Mouse (Mus musculus) heart, adult 2 months (tissue): ENCODE data around the gene Itgad. TPM values are rescaled to one million over a fixed set of nuclear protein-coding genes. Genes with fewer than 3 reads are reported as not detected.

Experiments used
- DNase-seq, 2 experiments: peaks; one replicate each; pipeline ENCODE4 v3.0.0; 2021
- H3K27ac ChIP-seq: fragments of 200-600 bp; 2 replicates; pipeline ENCODE4 v1.8.1; 2022
- H3K27me3 ChIP-seq: fragments of 200-500 bp; 2 replicates; pipeline ENCODE4 v1.6.1; 2012; ENCODE audit warnings: mild to moderate bottlenecking, low read length, inconsistent platforms, mixed read lengths; ENCODE audit not compliant: control insufficient read depth, insufficient read depth
- H3K36me3 ChIP-seq: fragments of 200-500 bp; 2 replicates; pipeline ENCODE4 v1.6.1; 2012; ENCODE audit warnings: low read length, inconsistent platforms; ENCODE audit not compliant: control insufficient read depth, insufficient read depth
- H3K4me1 ChIP-seq: fragments of 200-500 bp; 2 replicates; pipeline ENCODE4 v1.6.1; 2011; ENCODE audit warnings: low read length; ENCODE audit not compliant: control insufficient read depth, insufficient read depth
- H3K4me3 ChIP-seq: fragments of 200-600 bp; 2 replicates; pipeline ENCODE4 v1.8.1; 2022
- H3K79me2 ChIP-seq: fragments of 200-500 bp; replicated peaks from 2 replicates; pipeline ENCODE4 v1.6.1; 2012; ENCODE audit warnings: mild to moderate bottlenecking, inconsistent platforms, low read length, moderate library complexity, mixed read lengths; ENCODE audit not compliant: control insufficient read depth, insufficient read depth
- H3K9ac ChIP-seq: fragments of 200-500 bp; 2 replicates; pipeline ENCODE4 v1.6.1; 2012; ENCODE audit warnings: low read depth, mild to moderate bottlenecking, control low read depth, inconsistent platforms, low read length, mixed read lengths
- CTCF ChIP-seq: fragments of 200-600 bp; IDR thresholded peaks from 2 replicates; pipeline ENCODE4 v1.8.1; 2022; ENCODE audit warnings: antibody characterized with exemption, mild to moderate bottlenecking, moderate library complexity
- EP300 ChIP-seq: fragments of 200-500 bp; IDR thresholded peaks from 2 replicates; pipeline ENCODE4 v1.6.1; 2011; ENCODE audit warnings: low read depth, low read length, control low read depth; ENCODE audit not compliant: insufficient read depth
- POLR2A ChIP-seq: fragments of 200-500 bp; IDR thresholded peaks from 2 replicates; pipeline ENCODE4 v1.6.1; 2011; ENCODE audit warnings: mild to moderate bottlenecking, low read depth, low read length, control low read depth; ENCODE audit not compliant: insufficient read depth
- WGBS: fragments of 180-500 bp; shearing (Covaris S2); methylation state at CpG from one replicate; pipeline ENCODE4 v1.1.7; 2018; 5-methylcytosine and 5-hydroxymethylcytosine counted together
- intact Hi-C: fragments of 180-260 bp; cut with DNase I; formaldehyde crosslinking; loops from one replicate; pipeline ENCODE4 v1.15.1; 2025
- polyA plus RNA-seq: library from polyadenylated mRNA; depleted of rRNA; stranded (reverse); fragments of >200 nt; gene quantifications from 2 replicates; pipeline ENCODE4 v1.2.3, GENCODE M21; 2012
- total RNA-seq, 2 experiments: library from RNA; stranded (reverse); gene quantifications; 2 replicates each; pipeline ENCODE4 v1.2.3; 2021

Gene Itgad
- total and polyA plus RNA-seq, 3 experiments = 0.21 to 0.39 TPM; not detected in 1

- no peaks in the 10 kb centered on the region for H3K79me2 ChIP-seq
- H3K4me1 ChIP-seq = peaks cover 4% of the 10 kb centered on the region
- no peak overlapping the region for H3K4me3 ChIP-seq
- 93% methylated on average over 13 of the region's 13 CpGs for WGBS
- no peaks in the 10 kb centered on the region for H3K36me3 ChIP-seq
- TF ChIP-seq EP300 (no peak), POLR2A (no peak), CTCF (no peak)
- intact Hi-C loops = loop anchor here (2.0 to 5.0 kb wide), 2 partner anchors 62 to 226 kb away; partner anchors contain the start of genes BC017158 and Tial1
- peak overlapping the region; percentile 100 for H3K27ac ChIP-seq
- H3K27me3 ChIP-seq = no peaks in the 10 kb centered on the region
- DNase-seq = peak in 1 of 2 experiments; percentile 22
- H3K9ac ChIP-seq = no peak overlapping the region
Observed at GRCm38 (mm10) chr7:128236426-128236825, 82.2 kb downstream of the Itgad start.

DNA sequence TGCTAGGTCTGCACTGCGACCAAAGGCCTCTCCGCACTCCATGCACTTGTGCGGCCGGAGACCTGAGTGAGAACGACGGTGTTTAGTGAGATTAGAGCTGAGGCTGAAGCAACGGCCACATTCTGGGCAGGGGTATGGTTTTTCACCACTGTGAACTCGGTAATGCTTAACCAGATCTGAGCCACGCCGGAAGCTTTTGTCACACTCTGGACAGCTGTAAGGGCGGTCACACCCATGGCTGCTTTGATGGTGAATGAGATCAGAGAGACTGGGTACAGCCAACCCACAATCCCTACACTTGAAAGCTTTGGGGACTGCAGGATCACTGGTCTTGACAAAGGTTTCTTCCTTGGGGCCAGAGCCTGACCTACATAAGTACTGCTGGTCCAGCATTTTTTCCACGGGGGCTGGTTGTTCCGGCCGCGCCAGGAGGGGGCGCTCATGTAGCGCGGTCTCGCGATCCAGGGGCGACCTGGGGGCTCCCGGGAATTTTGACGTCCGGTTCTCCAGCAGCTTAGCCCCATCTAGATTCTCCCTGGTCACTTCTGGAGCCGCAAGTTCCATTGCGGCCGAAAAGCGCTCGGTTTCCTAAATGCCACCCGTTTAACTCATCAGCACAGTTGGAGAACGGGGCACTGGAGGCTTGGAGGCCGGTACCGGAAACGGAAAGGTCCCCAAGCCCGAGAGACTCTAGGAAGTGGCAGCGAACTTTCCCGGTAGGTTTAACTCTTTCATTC lies 82.8 kb downstream of the Itgad start, which contains the start of gene Armc5:
Gene Armc5 (plus strand): TSS at position 487 of the 737 bp plus-strand sequence.
- H3K79me2 ChIP-seq = no peaks in the 10 kb centered on the region
- WGBS = 23% methylated on average over 37 of the region's 37 CpGs
- peak within 1 kb of the TSS; percentile 100 for H3K27ac ChIP-seq
- no peaks in the 10 kb centered on the region for H3K27me3 ChIP-seq
- H3K4me3 ChIP-seq = peak within 1 kb of the TSS; percentile 99
- no peaks in the 10 kb centered on the region for H3K36me3 ChIP-seq
- peak; percentile 89 to 92 for DNase-seq
- peak within 1 kb of the TSS; percentile 91 for H3K9ac ChIP-seq
- H3K4me1 ChIP-seq = peaks cover 4% of the 10 kb centered on the region
- intact Hi-C loops = loop anchor here (1.0 to 5.0 kb wide), 3 partner anchors 62 to 225 kb away; partner anchors contain the start of genes BC017158 and Tial1
- TF ChIP-seq EP300 (no peak), CTCF (peak; percentile 99)

DNA sequence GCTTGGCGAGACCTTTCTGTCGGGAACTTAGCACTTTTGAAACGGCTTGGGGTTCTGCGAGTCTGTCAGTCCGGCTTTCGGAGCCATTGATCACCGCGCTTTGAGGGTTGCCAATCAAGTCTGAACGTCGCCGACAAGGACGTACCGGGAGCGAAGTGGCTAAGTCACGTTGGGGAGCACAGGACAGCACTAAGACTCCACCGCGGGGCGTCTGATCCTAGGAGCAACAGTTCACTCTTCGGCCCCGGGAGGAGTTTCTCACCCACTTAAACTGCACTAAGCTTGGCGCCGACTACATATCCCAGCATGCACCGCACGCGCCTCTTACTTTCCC lies 83.4 kb downstream of the Itgad start:
- Histone ChIP-seq H3K27me3 (no peaks in the 10 kb centered on the region), H3K4me1 (peaks cover 4% of the 10 kb centered on the region), H3K27ac (peak overlapping the region; percentile 100), H3K79me2 (no peaks in the 10 kb centered on the region), H3K9ac (peak overlapping the region; percentile 77), H3K4me3 (peak overlapping the region; percentile 99), H3K36me3 (no peaks in the 10 kb centered on the region)
- intact Hi-C loops = loop anchor here (1.0 to 5.0 kb wide), 3 partner anchors 61 to 225 kb away; partner anchors contain the start of genes BC017158 and Tial1
- WGBS = under 1% methylated on average over 25 of the region's 25 CpGs
- TF ChIP-seq CTCF = no peak
- no peak for TF ChIP-seq POLR2A
- no peak for TF ChIP-seq EP300
- DNase-seq = no peak

DNA sequence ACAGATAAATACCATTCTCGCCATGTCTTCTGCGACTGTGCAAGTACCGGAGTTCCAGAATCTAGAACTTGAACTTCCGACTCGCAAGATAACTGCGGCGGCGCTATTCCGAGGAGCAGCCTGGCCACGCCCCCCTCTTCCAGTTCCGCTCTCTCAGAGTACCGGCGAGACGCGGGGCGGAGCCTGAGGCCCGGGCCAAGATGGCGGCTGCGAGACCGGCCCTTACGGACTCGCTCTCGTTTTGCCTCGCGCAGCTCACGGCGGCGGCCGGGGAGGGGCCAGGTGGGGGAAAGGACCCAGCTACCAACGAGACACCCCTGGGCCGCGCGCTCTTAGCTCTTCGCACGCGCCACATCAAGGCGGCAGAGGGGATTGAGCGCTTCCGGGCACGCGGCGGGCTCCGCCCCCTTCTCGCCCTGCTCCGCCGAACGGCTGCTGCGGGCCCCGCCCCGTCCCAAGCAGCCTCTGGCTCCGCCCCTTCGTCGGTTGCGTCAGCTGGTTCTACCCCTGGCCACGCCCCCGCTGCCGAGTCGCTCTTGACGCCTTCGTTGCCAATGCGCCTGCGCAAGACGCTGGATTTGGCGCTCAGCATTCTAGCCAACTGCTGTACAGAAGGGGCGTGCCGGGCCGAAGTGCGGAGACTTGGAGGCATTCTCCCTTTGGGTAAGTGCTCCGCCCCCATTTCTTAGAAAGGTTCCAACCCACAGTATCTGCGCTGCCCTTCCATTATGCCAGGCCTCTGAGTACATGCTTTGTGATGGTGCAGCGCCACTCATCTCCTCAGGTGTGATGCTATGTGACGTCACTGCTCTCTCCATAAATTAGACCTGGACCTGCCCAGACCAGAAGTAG lies 84.0 kb downstream of the Itgad start, which contains the start of gene 9130023H24Rik:
Gene 9130023H24Rik (minus strand): TSS at position 105 of the 852 bp plus-strand sequence.
- WGBS = under 1% methylated on average over 72 of the region's 72 CpGs
- Histone ChIP-seq H3K36me3 (no peaks in the 10 kb centered on the region), H3K4me1 (peaks cover 4% of the 10 kb centered on the region), H3K27ac (peak within 1 kb of the TSS; percentile 100), H3K27me3 (no peaks in the 10 kb centered on the region), H3K9ac (peak within 1 kb of the TSS; percentile 91), H3K4me3 (peak within 1 kb of the TSS; percentile 99), H3K79me2 (no peaks in the 10 kb centered on the region)
- intact Hi-C loops = loop anchor here (1.0 to 5.0 kb wide), 3 partner anchors 61 to 224 kb away; partner anchors contain the start of genes BC017158 and Tial1
- DNase-seq = peak; percentile 100
- TF ChIP-seq POLR2A = peak; percentile 72
- TF ChIP-seq CTCF = peak; percentile 38
- TF ChIP-seq EP300 = peak; percentile 66; the same call in 1 of the 2 replicates

GRCm38 (mm10) chr7:128238991-128239390 lies 84.8 kb downstream of the Itgad start:
- Histone ChIP-seq H3K36me3 (no peaks in the 10 kb centered on the region), H3K27me3 (no peaks in the 10 kb centered on the region), H3K79me2 (no peaks in the 10 kb centered on the region), H3K9ac (no peak overlapping the region), H3K4me1 (peaks cover 4% of the 10 kb centered on the region), H3K4me3 (no peak overlapping the region; the same call in 1 of the 2 replicates), H3K27ac (no peak overlapping the region; the same call in none of the 2 replicates)
- TF ChIP-seq CTCF (peak; percentile 66), POLR2A (no peak)
- 19% methylated on average over 4 of the region's 4 CpGs for WGBS
- DNase-seq = no peak
- intact Hi-C loops = loop anchor here (5.0 kb wide), 1 partner anchor 223 kb away; the partner anchor contains the start of gene Tial1
